Mouse (Mus musculus): Measurements from ENCODE around the gene Irf6.

GRCm38 (mm10) chr1:193173810-193174129 lies 20.9 kb downstream of the Irf6 start:
- TF ChIP-seq CTCF (IDR thresholded peaks at IDR 0.05; ENCODE audit: borderline replicate concordance, extremely low read depth, insufficient read depth, insufficient read length) (no peak), POLR2A (IDR thresholded peaks at IDR 0.05; ENCODE audit: borderline replicate concordance, extremely low read depth, insufficient read depth, insufficient read length, poor library complexity, severe bottlenecking) (no peak)

Measured in brain, embryonic 14.5 days (tissue).